Mouse (Mus musculus): ENCODE data around the gene Hhat. TPM values are rescaled to one million over a fixed set of nuclear protein-coding genes. Genes with fewer than 3 reads are reported as not detected.
A peak's percentile ranks its signal among the peaks of the same experiment; 100 is the strongest.

Hhat gene
- polyA plus RNA-seq, 1 experiment from 2014 or later = 3.5 TPM

- no peaks in the 10 kb centered on the region for H3K27me3 ChIP-seq
- H3K9me3 ChIP-seq = no peaks in the 10 kb centered on the region
- H3K9ac ChIP-seq = no peak overlapping the region
- ATAC-seq (ENCODE audit: low FRiP score, low read depth) = 0 out of 2 replicates have a peak, but pooled peaks have one; percentile 39
- no peaks in the 10 kb centered on the region for H3K36me3 ChIP-seq
- no peak overlapping the region for H3K4me3 ChIP-seq
- peak overlapping the region; percentile 22; the same call in 1 of the 2 replicates for H3K4me2 ChIP-seq
- H3K4me1 ChIP-seq (replicated peaks) = peaks cover 25% of the 10 kb centered on the region
- WGBS = 13% methylated on average over 11 of the region's 21 CpGs
- H3K27ac ChIP-seq (replicated peaks) = peak overlapping the region; percentile 51
Measured at GRCm38 (mm10) chr1:192796201-192797010, 25.4 kb upstream of the Hhat start.

- Histone ChIP-seq H3K9ac (no peak overlapping the region), H3K27me3 (no peaks in the 10 kb centered on the region), H3K4me3 (no peak overlapping the region), H3K4me2 (no peak overlapping the region), H3K9me3 (no peaks in the 10 kb centered on the region), H3K4me1 (replicated peaks) (peaks cover 26% of the 10 kb centered on the region), H3K27ac (replicated peaks) (no peak overlapping the region), H3K36me3 (no peaks in the 10 kb centered on the region)
- WGBS = 80% methylated on average over 6 of the region's 9 CpGs
- ATAC-seq (ENCODE audit: low FRiP score, low read depth) = 0 out of 2 replicates have a peak, but pooled peaks have one; percentile 9
Measured at GRCm38 (mm10) chr1:192794957-192795745, 24.1 kb upstream of the Hhat start.

GRCm38 (mm10) chr1:192791897-192792361 lies 20.9 kb upstream of the Hhat start:
- peaks cover 19% of the 10 kb centered on the region for H3K4me1 ChIP-seq (replicated peaks)
- ATAC-seq (ENCODE audit: low FRiP score, low read depth) = no peak
- no peak overlapping the region for H3K4me3 ChIP-seq
- WGBS = 18% methylated on average over 7 of the region's 7 CpGs
- no peaks in the 10 kb centered on the region for H3K36me3 ChIP-seq
- H3K4me2 ChIP-seq = no peak overlapping the region
- no peaks in the 10 kb centered on the region for H3K9me3 ChIP-seq
- H3K9ac ChIP-seq = no peak overlapping the region
- H3K27ac ChIP-seq (replicated peaks) = no peak overlapping the region
- no peaks in the 10 kb centered on the region for H3K27me3 ChIP-seq

GRCm38 (mm10) chr1:192790442-192790841 lies 19.4 kb upstream of the Hhat start:
- H3K27ac ChIP-seq (replicated peaks) = no peak overlapping the region
- H3K4me3 ChIP-seq = no peak overlapping the region
- H3K36me3 ChIP-seq = no peaks in the 10 kb centered on the region
- no peaks in the 10 kb centered on the region for H3K9me3 ChIP-seq
- H3K4me1 ChIP-seq (replicated peaks) = peaks cover 14% of the 10 kb centered on the region
- no peak overlapping the region for H3K9ac ChIP-seq
- 82% methylated on average over 4 of the region's 4 CpGs for WGBS
- ATAC-seq (ENCODE audit: low FRiP score, low read depth) = no peak
- H3K4me2 ChIP-seq = no peak overlapping the region
- H3K27me3 ChIP-seq = no peaks in the 10 kb centered on the region

GRCm38 (mm10) chr1:192789828-192790227 lies 18.8 kb upstream of the Hhat start:
- Histone ChIP-seq H3K27ac (replicated peaks) (peak overlapping the region; percentile 65; the same call in 1 of the 2 replicates), H3K4me2 (no peak overlapping the region), H3K4me3 (no peak overlapping the region), H3K27me3 (no peaks in the 10 kb centered on the region), H3K4me1 (replicated peaks) (peaks cover 20% of the 10 kb centered on the region), H3K9ac (no peak overlapping the region), H3K9me3 (no peaks in the 10 kb centered on the region), H3K36me3 (no peaks in the 10 kb centered on the region)
- WGBS = 77% methylated on average over 11 of the region's 11 CpGs
- no peak for ATAC-seq (ENCODE audit: low FRiP score, low read depth)

- no peak overlapping the region for H3K9ac ChIP-seq
- peak; percentile 75 for ATAC-seq (ENCODE audit: low FRiP score, low read depth)
- WGBS = 75% methylated on average over 10 of the region's 10 CpGs
Measured at GRCm38 (mm10) chr1:192789111-192789522, 18.1 kb upstream of the Hhat start.

GRCm38 (mm10) chr1:192786194-192786593 lies 15.2 kb upstream of the Hhat start:
- Histone ChIP-seq H3K4me2 (no peak overlapping the region), H3K27ac (replicated peaks) (no peak overlapping the region), H3K36me3 (no peaks in the 10 kb centered on the region), H3K9ac (no peak overlapping the region), H3K4me1 (replicated peaks) (peaks cover 16% of the 10 kb centered on the region), H3K27me3 (no peaks in the 10 kb centered on the region), H3K9me3 (no peaks in the 10 kb centered on the region), H3K4me3 (no peak overlapping the region)
- WGBS = 86% methylated on average over 1 of the region's 1 CpGs
- ATAC-seq (ENCODE audit: low FRiP score, low read depth) = no peak

More at GRCm38 (mm10) chr1:192789111-192789522, 18.1 kb upstream of the Hhat start:
- Histone ChIP-seq H3K36me3 (no peaks in the 10 kb centered on the region), H3K27ac (replicated peaks) (peak overlapping the region; percentile 65), H3K4me2 (no peak overlapping the region), H3K4me1 (replicated peaks) (peaks cover 24% of the 10 kb centered on the region), H3K27me3 (no peaks in the 10 kb centered on the region), H3K9me3 (no peaks in the 10 kb centered on the region), H3K4me3 (no peak overlapping the region)

GRCm38 (mm10) chr1:192785046-192785961 lies 14.3 kb upstream of the Hhat start:
- H3K9me3 ChIP-seq = no peaks in the 10 kb centered on the region
- no peak for ATAC-seq (ENCODE audit: low FRiP score, low read depth)
- H3K9ac ChIP-seq = no peak overlapping the region
- peak overlapping the region; percentile 47 for H3K4me2 ChIP-seq
- H3K36me3 ChIP-seq = no peaks in the 10 kb centered on the region
- no peak overlapping the region for H3K27ac ChIP-seq (replicated peaks)
- H3K4me1 ChIP-seq (replicated peaks) = peaks cover 16% of the 10 kb centered on the region
- H3K4me3 ChIP-seq = no peak overlapping the region
- whole genome bisulfite sequencing = 45% methylated on average over 17 of the region's 17 CpGs
- H3K27me3 ChIP-seq = no peaks in the 10 kb centered on the region

- Histone ChIP-seq H3K4me3 (no peak overlapping the region), H3K9me3 (no peaks in the 10 kb centered on the region), H3K9ac (no peak overlapping the region), H3K27me3 (no peaks in the 10 kb centered on the region), H3K36me3 (no peaks in the 10 kb centered on the region), H3K4me1 (replicated peaks) (peaks cover 16% of the 10 kb centered on the region), H3K4me2 (no peak overlapping the region), H3K27ac (replicated peaks) (no peak overlapping the region)
- WGBS = 26% methylated on average over 4 of the region's 4 CpGs
- peak; percentile 75 for ATAC-seq (ENCODE audit: low FRiP score, low read depth)
Measured at GRCm38 (mm10) chr1:192784374-192784773, 13.4 kb upstream of the Hhat start.

- Histone ChIP-seq H3K36me3 (no peaks in the 10 kb centered on the region), H3K4me3 (no peak overlapping the region), H3K27me3 (no peaks in the 10 kb centered on the region), H3K9ac (no peak overlapping the region), H3K27ac (replicated peaks) (no peak overlapping the region), H3K4me2 (no peak overlapping the region), H3K9me3 (no peaks in the 10 kb centered on the region), H3K4me1 (replicated peaks) (peaks cover 16% of the 10 kb centered on the region)
- no peak for ATAC-seq (ENCODE audit: low FRiP score, low read depth)
Measured at GRCm38 (mm10) chr1:192781256-192781655, 10.2 kb upstream of the Hhat start.

- 46% methylated on average over 6 of the region's 6 CpGs for WGBS
- Histone ChIP-seq H3K27ac (replicated peaks) (no peak overlapping the region), H3K9ac (no peak overlapping the region), H3K4me3 (no peak overlapping the region), H3K36me3 (no peaks in the 10 kb centered on the region), H3K27me3 (no peaks in the 10 kb centered on the region), H3K9me3 (no peaks in the 10 kb centered on the region), H3K4me1 (replicated peaks) (no peaks in the 10 kb centered on the region), H3K4me2 (no peak overlapping the region)
- ATAC-seq (ENCODE audit: low FRiP score, low read depth) = no peak
Measured at GRCm38 (mm10) chr1:192778869-192779514, 8.0 kb upstream of the Hhat start.

All from hindbrain, embryonic 15.5 days (tissue).